Mouse (Mus musculus) lung, embryonic 14.5 days (tissue): ENCODE data around the gene Igsf8. TPM values are rescaled to one million over a fixed set of nuclear protein-coding genes. Genes with fewer than 3 reads are reported as not detected.
"Not testable (repeated sequence)": the region's sequence is repeated elsewhere in the genome, so short reads cannot be mapped to it uniquely, and the experiment has no call there.

ENCODE experiments used
- ATAC-seq: fragments of 200-750 bp; cut with Nextera tagmentation; 2 replicates; pipeline ENCODE4 v1.8.0; 2017; ENCODE audit warnings: mild to moderate bottlenecking, moderate TSS enrichment, moderate library complexity; ENCODE audit not compliant: insufficient read depth
- DNase-seq: peaks from one replicate; pipeline ENCODE4 v3.0.0-alpha.2; 2015
- H3K27ac ChIP-seq: fragments of 300-500 bp; sonication (generic); 2 replicates; pipeline ENCODE4 v1.5.1; 2014; ENCODE audit warnings: low read depth, mild to moderate bottlenecking, moderate library complexity
- H3K27me3 ChIP-seq: fragments of 300-500 bp; sonication (generic); 2 replicates; pipeline ENCODE4 v1.6.1; 2014; ENCODE audit warnings: low read length, control low read depth; ENCODE audit not compliant: insufficient read depth
- H3K36me3 ChIP-seq: fragments of 300-500 bp; sonication (generic); 2 replicates; pipeline ENCODE4 v1.6.1; 2014; ENCODE audit warnings: control low read depth; ENCODE audit not compliant: insufficient read depth
- H3K4me1 ChIP-seq: fragments of 300-500 bp; sonication (generic); 2 replicates; pipeline ENCODE4 v1.6.1; 2014; ENCODE audit warnings: antibody characterized with exemption, control low read depth; ENCODE audit not compliant: insufficient read depth
- H3K4me2 ChIP-seq: fragments of 300-500 bp; sonication (generic); 2 replicates; pipeline ENCODE4 v1.6.1; 2014; ENCODE audit warnings: mild to moderate bottlenecking
- H3K4me3 ChIP-seq: fragments of 300-500 bp; sonication (generic); 2 replicates; pipeline ENCODE4 v1.5.1; 2014; ENCODE audit warnings: low read depth, low read length
- H3K9ac ChIP-seq: fragments of 300-500 bp; sonication (generic); 2 replicates; pipeline ENCODE4 v1.6.1; 2014
- H3K9me3 ChIP-seq: fragments of 300-500 bp; sonication (generic); 2 replicates; pipeline ENCODE4 v1.6.1; 2016; ENCODE audit warnings: low read depth, low read length, control low read depth
- CTCF ChIP-seq: IDR thresholded peaks from 2 replicates; pipeline ENCODE4 v1.5.1; 2016; ENCODE audit warnings: antibody characterized with exemption, low read depth
- WGBS: fragments of 180-500 bp; shearing (Covaris S2); extraction: QIAGEN DNeasy Blood & Tissue Kit; methylation state at CpG from one replicate; pipeline ENCODE4 v1.1.7; 2014; 5-methylcytosine and 5-hydroxymethylcytosine counted together
- polyA plus RNA-seq: library from polyadenylated mRNA; unstranded; fragments of >200 nt; fragmentation: Nextera tagmentation; extraction: Ambion mirVana; gene quantifications from 2 replicates; pipeline ENCODE4 v1.2.1, GENCODE M21; 2014

Igsf8 gene
- polyA plus RNA-seq, 1 experiment from 2014 or later = 47.8 TPM

- H3K4me1 ChIP-seq = no peaks in the 10 kb centered on the region
- H3K27ac ChIP-seq = no peak overlapping the region; the same call in 1 of the 2 replicates
- no peak overlapping the region for H3K4me2 ChIP-seq
- H3K27me3 ChIP-seq = peaks cover 23% of the 10 kb centered on the region; the same call in 1 of the 2 replicates
- H3K4me3 ChIP-seq = no peak overlapping the region
- TF ChIP-seq CTCF = no peak
- no peaks in the 10 kb centered on the region for H3K9me3 ChIP-seq
- DNase-seq = peak; percentile 40
- 47% methylated on average over 2 of the region's 2 CpGs for WGBS
- ATAC-seq = peak; percentile 63; the same call in 1 of the 2 replicates
- H3K9ac ChIP-seq = no peak overlapping the region
- no peaks in the 10 kb centered on the region for H3K36me3 ChIP-seq
Measured at GRCm38 (mm10) chr1:172242401-172242800, 19.0 kb upstream of the Igsf8 start.

GRCm38 (mm10) chr1:172243547-172244205 is 17.8 kb upstream of the Igsf8 start:
- Histone ChIP-seq H3K4me2 (peak overlapping the region; percentile 29), H3K27ac (no peak overlapping the region), H3K27me3 (peaks cover 23% of the 10 kb centered on the region; the same call in 1 of the 2 replicates), H3K4me3 (no peak overlapping the region), H3K4me1 (no peaks in the 10 kb centered on the region), H3K9ac (no peak overlapping the region), H3K36me3 (no peaks in the 10 kb centered on the region), H3K9me3 (no peaks in the 10 kb centered on the region)
- peak; percentile 36; the same call in 1 of the 2 replicates for TF ChIP-seq CTCF
- peak; percentile 8; the same call in 1 of the 2 replicates for ATAC-seq
- peak; percentile 40 for DNase-seq
- 20% methylated on average over 16 of the region's 16 CpGs for WGBS

GRCm38 (mm10) chr1:172244645-172245044 is 16.8 kb upstream of the Igsf8 start:
- peak overlapping the region; percentile 2; the same call in 1 of the 2 replicates for H3K4me3 ChIP-seq
- not testable (repeated sequence) for H3K9me3 ChIP-seq, H3K4me1 ChIP-seq, H3K36me3 ChIP-seq, DNase-seq, ATAC-seq, H3K9ac ChIP-seq, H3K27ac ChIP-seq
- 32% methylated on average over 23 of the region's 23 CpGs for WGBS
- peaks cover 23% of the 10 kb centered on the region; the same call in 1 of the 2 replicates for H3K27me3 ChIP-seq
- peak overlapping the region; percentile 29; the same call in 1 of the 2 replicates for H3K4me2 ChIP-seq

- Histone ChIP-seq H3K9ac (no peak overlapping the region), H3K4me3 (no peak overlapping the region), H3K9me3 (no peaks in the 10 kb centered on the region), H3K4me1 (no peaks in the 10 kb centered on the region), H3K4me2 (no peak overlapping the region), H3K36me3 (no peaks in the 10 kb centered on the region), H3K27ac (no peak overlapping the region), H3K27me3 (peaks cover 23% of the 10 kb centered on the region; the same call in 1 of the 2 replicates)
- 63% methylated on average over 4 of the region's 4 CpGs for WGBS
- DNase-seq = no peak
- no peak for ATAC-seq
- no peak for TF ChIP-seq CTCF
Measured at GRCm38 (mm10) chr1:172247216-172247615, 14.2 kb upstream of the Igsf8 start.

- H3K4me2 ChIP-seq = no peak overlapping the region
- no peaks in the 10 kb centered on the region for H3K9me3 ChIP-seq
- no peak overlapping the region for H3K27ac ChIP-seq
- H3K36me3 ChIP-seq = no peaks in the 10 kb centered on the region
- H3K9ac ChIP-seq = no peak overlapping the region
- no peaks in the 10 kb centered on the region for H3K4me1 ChIP-seq
- 27% methylated on average over 2 of the region's 2 CpGs for WGBS
- peaks cover 23% of the 10 kb centered on the region; the same call in 1 of the 2 replicates for H3K27me3 ChIP-seq
- ATAC-seq (peak; percentile 76; the same call in 1 of the 2 replicates), DNase-seq (peak; percentile 63)
- H3K4me3 ChIP-seq = no peak overlapping the region
- peak; percentile 68 for TF ChIP-seq CTCF
Measured at GRCm38 (mm10) chr1:172247679-172248078, 13.8 kb upstream of the Igsf8 start.

- 77% methylated on average over 6 of the region's 6 CpGs for WGBS
- Histone ChIP-seq H3K9me3 (no peaks in the 10 kb centered on the region), H3K36me3 (no peaks in the 10 kb centered on the region), H3K4me3 (no peak within 1 kb of the TSS), H3K27me3 (no peaks in the 10 kb centered on the region), H3K4me2 (no peak within 1 kb of the TSS), H3K27ac (no peak within 1 kb of the TSS), H3K4me1 (no peaks in the 10 kb centered on the region), H3K9ac (no peak within 1 kb of the TSS)
- TF ChIP-seq CTCF = no peak
- ATAC-seq (no peak), DNase-seq (no peak)
Measured at GRCm38 (mm10) chr1:172258314-172258713, 3.1 kb upstream of the Igsf8 start, which contains the start of gene Atp1a4. Gene Atp1a4, minus strand, starts transcription at chr1:172258414.

GRCm38 (mm10) chr1:172271208-172271607 is 9.8 kb downstream of the Igsf8 start:
- H3K4me3 ChIP-seq = no peak overlapping the region
- no peaks in the 10 kb centered on the region for H3K36me3 ChIP-seq
- no peaks in the 10 kb centered on the region for H3K9me3 ChIP-seq
- ATAC-seq (no peak), DNase-seq (no peak)
- no peaks in the 10 kb centered on the region for H3K4me1 ChIP-seq
- TF ChIP-seq CTCF = no peak
- H3K9ac ChIP-seq = no peak overlapping the region
- WGBS = 80% methylated on average over 3 of the region's 3 CpGs
- H3K27ac ChIP-seq = no peak overlapping the region
- H3K27me3 ChIP-seq = no peaks in the 10 kb centered on the region
- H3K4me2 ChIP-seq = no peak overlapping the region
